Mouse (Mus musculus) MEL (cell line): ENCODE data around the gene Wdfy3. TPM values are rescaled to one million over a fixed set of nuclear protein-coding genes. Genes with fewer than 3 reads are reported as not detected.

Experiments
- DNase-seq: peaks from one replicate; pipeline ENCODE4 v3.0.0; 2011; ENCODE audit warnings: low read depth, low spot score
- H3K27ac ChIP-seq: 2 replicates; pipeline ENCODE4 v1.5.1; 2012; ENCODE audit warnings: low read depth, mild to moderate bottlenecking, control low read depth, low read length, moderate library complexity; ENCODE audit not compliant: control insufficient read depth
- H3K27me3 ChIP-seq, 2 experiments: fragments of 150-350 bp in 1 of 2; sonication (generic) in 1 of 2; 2 replicates each; pipeline ENCODE4 v1.6.1; 2012; ENCODE audit warnings: low read length in 2 of 2, mild to moderate bottlenecking in 2 of 2, improper control_type of control experiment in 1 of 2, moderate library complexity in 1 of 2; ENCODE audit not compliant: insufficient read depth in 2 of 2, control insufficient read depth in 1 of 2
- H3K36me3 ChIP-seq, 2 experiments: 2 replicates each; pipeline ENCODE4 v1.6.1; 2012 to 2014; ENCODE audit warnings: low read length in 2 of 2, improper control_type of control experiment in 1 of 2, inconsistent platforms in 1 of 2, mild to moderate bottlenecking in 1 of 2; ENCODE audit not compliant: insufficient read depth in 2 of 2, control insufficient read depth in 1 of 2
- H3K4me1 ChIP-seq, 2 experiments: fragments of 150-350 bp in 1 of 2; sonication (generic) in 1 of 2; 2 replicates each; pipeline ENCODE4 v1.6.1; 2012; ENCODE audit warnings: low read length in 2 of 2, improper control_type of control experiment in 1 of 2, mild to moderate bottlenecking in 1 of 2; ENCODE audit not compliant: insufficient read depth in 2 of 2, control insufficient read depth in 1 of 2
- H3K4me3 ChIP-seq, 2 experiments: fragments of 150-350 bp in 1 of 2; sonication (generic) in 1 of 2; 2 replicates each; pipeline ENCODE4 v1.5.1; 2012; ENCODE audit warnings: low read depth in 2 of 2, low read length in 2 of 2, mild to moderate bottlenecking in 2 of 2, moderate library complexity in 2 of 2, control low read depth in 1 of 2, improper control_type of control experiment in 1 of 2; ENCODE audit not compliant: control insufficient read depth in 1 of 2, insufficient read depth in 1 of 2
- H3K79me2 ChIP-seq: 2 replicates; pipeline ENCODE4 v1.6.1; 2012; ENCODE audit warnings: mild to moderate bottlenecking, low read length, moderate library complexity; ENCODE audit not compliant: control insufficient read depth, poor library complexity, insufficient read depth
- H3K9ac ChIP-seq: 2 replicates; pipeline ENCODE4 v1.6.1; 2012; ENCODE audit warnings: low read depth, mild to moderate bottlenecking, control low read depth, low read length, moderate library complexity; ENCODE audit not compliant: control insufficient read depth, poor library complexity, severe bottlenecking
- H3K9me3 ChIP-seq: fragments of 150-350 bp; sonication (generic); replicated peaks from 2 replicates; pipeline ENCODE4 v1.6.1; 2012; ENCODE audit warnings: mild to moderate bottlenecking, low read length, improper control_type of control experiment, moderate library complexity; ENCODE audit not compliant: insufficient read depth
- BHLHE40 ChIP-seq: IDR thresholded peaks from 2 replicates; pipeline ENCODE4 v1.6.1; 2012; ENCODE audit warnings: low read depth, mild to moderate bottlenecking, inconsistent platforms, low read length, improper control_type of control experiment, borderline replicate concordance
- CTCF ChIP-seq, 3 experiments: IDR thresholded peaks in 2 of 3; conservative IDR thresholded peaks in 1 of 3; 2 replicates each; pipeline ENCODE4 v1.5.1; 2011 to 2012; ENCODE audit warnings: low read length in 3 of 3, low read depth in 2 of 3, mild to moderate bottlenecking in 2 of 3, improper control_type of control experiment in 1 of 3, inconsistent platforms in 1 of 3, mixed read lengths in 1 of 3, moderate library complexity in 1 of 3; ENCODE audit not compliant: control insufficient read depth in 1 of 3, insufficient read depth in 1 of 3, poor library complexity in 1 of 3, severe bottlenecking in 1 of 3
- GATA1 ChIP-seq: IDR thresholded peaks from 2 replicates; pipeline ENCODE4 v1.6.1; 2011; ENCODE audit warnings: low read depth, low read length, improper control_type of control experiment
- HCFC1 ChIP-seq: IDR thresholded peaks from 2 replicates; pipeline ENCODE4 v1.6.1; 2012; ENCODE audit warnings: low read depth, mild to moderate bottlenecking, inconsistent platforms, low read length, improper control_type of control experiment, moderate library complexity
- JUND ChIP-seq: IDR thresholded peaks from 2 replicates; pipeline ENCODE4 v1.6.1; 2011; ENCODE audit warnings: low read depth, mild to moderate bottlenecking, improper control_type of control experiment, low read length
- MXI1 ChIP-seq: IDR thresholded peaks from 2 replicates; pipeline ENCODE4 v1.6.1; 2011; ENCODE audit warnings: mild to moderate bottlenecking, low read depth, low read length, improper control_type of control experiment
- MYC ChIP-seq: IDR thresholded peaks from 2 replicates; pipeline ENCODE4 v1.6.1; 2011; ENCODE audit warnings: low read depth, mild to moderate bottlenecking, low read length, improper control_type of control experiment, moderate library complexity
- NELFE ChIP-seq: IDR thresholded peaks from 2 replicates; pipeline ENCODE4 v1.6.1; 2011; ENCODE audit warnings: low read depth, low read length, improper control_type of control experiment
- POLR2A ChIP-seq, 2 experiments: IDR thresholded peaks; 2 replicates each; pipeline ENCODE4 v1.6.1; 2011 to 2012; ENCODE audit warnings: low read length in 2 of 2, mild to moderate bottlenecking in 2 of 2, control low read depth in 1 of 2, improper control_type of control experiment in 1 of 2, low read depth in 1 of 2, moderate library complexity in 1 of 2; ENCODE audit not compliant: control insufficient read depth in 1 of 2, insufficient read depth in 1 of 2, poor library complexity in 1 of 2
- RAD21 ChIP-seq: IDR thresholded peaks from 2 replicates; pipeline ENCODE4 v1.6.1; 2011; ENCODE audit warnings: mild to moderate bottlenecking, low read depth, low read length, improper control_type of control experiment
- RCOR1 ChIP-seq: IDR thresholded peaks from 2 replicates; pipeline ENCODE4 v1.6.1; 2012; ENCODE audit warnings: low read depth, mild to moderate bottlenecking, inconsistent platforms, low read length, improper control_type of control experiment
- SIN3A ChIP-seq: IDR thresholded peaks from 2 replicates; pipeline ENCODE4 v1.6.1; 2012; ENCODE audit warnings: low read length, improper control_type of control experiment, inconsistent platforms
- SMC3 ChIP-seq: IDR thresholded peaks from 2 replicates; pipeline ENCODE4 v1.6.1; 2011; ENCODE audit warnings: low read depth, low read length, improper control_type of control experiment
- TAL1 ChIP-seq: IDR thresholded peaks from 2 replicates; pipeline ENCODE4 v1.6.1; 2012; ENCODE audit warnings: mild to moderate bottlenecking, inconsistent platforms, low read length, moderate library complexity, mixed read lengths
- TBP ChIP-seq: IDR thresholded peaks from 2 replicates; pipeline ENCODE4 v1.8.0; 2011; ENCODE audit warnings: low read depth, low read length, improper control_type of control experiment
- ZC3H11A ChIP-seq: IDR thresholded peaks from 2 replicates; pipeline ENCODE4 v1.6.1; 2012; ENCODE audit warnings: low read depth, mild to moderate bottlenecking, inconsistent platforms, low read length, improper control_type of control experiment
- ZMIZ1 ChIP-seq: IDR thresholded peaks from 2 replicates; pipeline ENCODE4 v1.6.1; 2012; ENCODE audit warnings: low read depth, mild to moderate bottlenecking, inconsistent platforms, low read length, improper control_type of control experiment, moderate library complexity
- ZNF384 ChIP-seq: IDR thresholded peaks from 2 replicates; pipeline ENCODE4 v1.6.1; 2012; ENCODE audit warnings: low read depth, mild to moderate bottlenecking, inconsistent platforms, low read length, improper control_type of control experiment
- polyA plus RNA-seq, 2 experiments: library from polyadenylated mRNA; stranded (reverse) in 1 of 2; unstranded in 1 of 2; fragments of >175 nt in 1 of 2; fragments of >200 nt in 1 of 2; gene quantifications; 2 replicates each; pipeline versions ENCODE4 v1.2.1 to v1.2.4; 2012; ENCODE audit warnings: low replicate concordance in 2 of 2, low read depth in 1 of 2; ENCODE audit not compliant: insufficient read length in 2 of 2, insufficient read depth in 1 of 2, missing spikeins in 1 of 2
- total RNA-seq: library from RNA; depleted of rRNA; stranded (reverse); fragments of 300-350 nt; gene quantifications from 2 replicates; pipeline ENCODE4 v1.2.3, GENCODE M21; 2012

Gene Wdfy3
- total and polyA plus RNA-seq, 3 experiments: 10.0 to 21.3 (median 11.9) TPM

- Histone ChIP-seq H3K36me3 (peaks cover 0 to 18% of the 10 kb centered on the region in 2 experiments; a peak in 2 of 4 replicates), H3K4me1 (peaks cover 14 to 19% of the 10 kb centered on the region in 2 experiments), H3K79me2 (peaks cover 23% of the 10 kb centered on the region), H3K27me3 (no peaks in the 10 kb centered on the region), H3K27ac (no peak overlapping the region), H3K4me3 (no peak overlapping the region), H3K9me3 (no peaks in the 10 kb centered on the region), H3K9ac (no peak overlapping the region)
- DNase-seq: no peak
- TF ChIP-seq TAL1: no peak
- TF ChIP-seq TBP: no peak
- no peak for TF ChIP-seq CTCF (IDR thresholded peaks at IDR 0.05 in 2 of 3, conservative IDR thresholded peaks at IDR 0.05 in 1 of 3; ENCODE audit: control insufficient read depth in 1 of 3, insufficient read depth in 1 of 3, low read depth in 2 of 3, low read length in 3 of 3, poor library complexity in 1 of 3, severe bottlenecking in 1 of 3)
- no peak for TF ChIP-seq GATA1
- no peak for TF ChIP-seq MXI1
- TF ChIP-seq ZMIZ1: no peak
- TF ChIP-seq HCFC1: no peak
- no peak for TF ChIP-seq RAD21
Measured at GRCm38 (mm10) chr5:102055130-102055641, 14.5 kb downstream of the Wdfy3 start.

- Histone ChIP-seq H3K4me3 (no peak overlapping the region), H3K27ac (no peak overlapping the region), H3K9me3 (no peaks in the 10 kb centered on the region), H3K36me3 (peaks cover 0 to 18% of the 10 kb centered on the region in 2 experiments; a peak in 2 of 4 replicates), H3K79me2 (peaks cover 21% of the 10 kb centered on the region), H3K9ac (no peak overlapping the region), H3K27me3 (no peaks in the 10 kb centered on the region), H3K4me1 (peaks cover 14 to 19% of the 10 kb centered on the region in 2 experiments)
- DNase-seq: no peak
- TF ChIP-seq ZNF384: no peak
- TF ChIP-seq JUND: no peak
- TF ChIP-seq SMC3: no peak
- no peak for TF ChIP-seq ZC3H11A
- no peak for TF ChIP-seq NELFE
- TF ChIP-seq POLR2A (IDR thresholded peaks at IDR 0.05; ENCODE audit: control insufficient read depth in 1 of 2, insufficient read depth in 1 of 2, low read depth in 1 of 2, low read length in 2 of 2, poor library complexity in 1 of 2): no peak
- no peak for TF ChIP-seq RCOR1
- no peak for TF ChIP-seq TAL1
- no peak for TF ChIP-seq MYC
- no peak for TF ChIP-seq SIN3A
- no peak for TF ChIP-seq BHLHE40
Measured at GRCm38 (mm10) chr5:102054511-102055093, 15.1 kb downstream of the Wdfy3 start.
